Mouse (Mus musculus): Measurements from ENCODE around the gene Gipc2. TPM values are rescaled to one million over a fixed set of nuclear protein-coding genes. Genes with fewer than 3 reads are reported as not detected.

The Gipc2 gene
- total and polyA plus RNA-seq, 2 experiments from 2014 or later = 12.8 to 13.0 TPM

GRCm38 (mm10) chr3:152113496-152113895 is 52.5 kb downstream of the Gipc2 start:
- no peak overlapping the region for H3K4me2 ChIP-seq (ENCODE audit: low read depth, low read length, poor library complexity, severe bottlenecking)
- no peak for ATAC-seq (ENCODE audit: low FRiP score)
- DNase-seq (ENCODE audit: low spot score) = no peak
- 82% methylated on average over 7 of the region's 7 CpGs for WGBS
- H3K4me1 ChIP-seq (ENCODE audit: insufficient read depth, low read length) = no peaks in the 10 kb centered on the region
- H3K4me3 ChIP-seq (ENCODE audit: low read depth, low read length) = no peak overlapping the region
- no peaks in the 10 kb centered on the region for H3K27me3 ChIP-seq (ENCODE audit: insufficient read depth, low read length)
- TF ChIP-seq CTCF (IDR thresholded peaks at IDR 0.05) = no peak
- H3K27ac ChIP-seq (ENCODE audit: low read depth, low read length) = no peak overlapping the region
- no peaks in the 10 kb centered on the region for H3K36me3 ChIP-seq (ENCODE audit: insufficient read depth, low read length)
- H3K9me3 ChIP-seq (ENCODE audit: low read length) = no peaks in the 10 kb centered on the region
- H3K9ac ChIP-seq (replicated peaks; ENCODE audit: low read length, poor library complexity, severe bottlenecking) = no peak overlapping the region

DNA sequence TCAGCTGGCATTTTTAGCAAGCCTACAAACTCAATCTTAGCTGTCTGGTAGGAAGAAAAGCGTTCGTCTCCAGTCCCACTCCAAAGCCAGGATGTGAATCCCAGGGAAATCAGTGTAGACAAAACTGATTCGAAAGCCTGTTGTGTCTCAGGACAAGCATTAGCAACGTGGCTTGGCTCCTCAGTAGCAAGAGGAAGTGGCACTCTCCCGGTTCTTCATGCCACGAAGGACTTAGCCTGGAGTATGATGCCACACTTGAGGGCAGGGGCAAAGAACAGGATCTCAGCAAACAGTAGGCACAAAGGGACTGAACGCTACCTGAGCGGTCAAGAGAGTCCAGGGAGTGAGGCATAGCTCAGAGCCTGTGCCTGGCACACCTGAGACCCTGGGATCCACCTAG is 53.4 kb downstream of the Gipc2 start:
- H3K36me3 ChIP-seq (ENCODE audit: insufficient read depth, low read length) = no peaks in the 10 kb centered on the region
- no peaks in the 10 kb centered on the region for H3K27me3 ChIP-seq (ENCODE audit: insufficient read depth, low read length)
- H3K4me3 ChIP-seq (ENCODE audit: low read depth, low read length) = no peak overlapping the region
- no peak overlapping the region for H3K9ac ChIP-seq (replicated peaks; ENCODE audit: low read length, poor library complexity, severe bottlenecking)
- 90% methylated on average over 8 of the region's 8 CpGs for WGBS
- no peak overlapping the region for H3K27ac ChIP-seq (ENCODE audit: low read depth, low read length)
- H3K4me2 ChIP-seq (ENCODE audit: low read depth, low read length, poor library complexity, severe bottlenecking) = no peak overlapping the region
- no peak for DNase-seq (ENCODE audit: low spot score)
- ATAC-seq (ENCODE audit: low FRiP score) = no peak
- H3K4me1 ChIP-seq (ENCODE audit: insufficient read depth, low read length) = no peaks in the 10 kb centered on the region
- TF ChIP-seq CTCF (IDR thresholded peaks at IDR 0.05) = no peak
- H3K9me3 ChIP-seq (ENCODE audit: low read length) = no peaks in the 10 kb centered on the region

- 0 out of 2 replicates have a peak, but pooled peaks cover 2% of the 10 kb centered on the region for H3K4me1 ChIP-seq (ENCODE audit: insufficient read depth, low read length)
- 70% methylated on average over 4 of the region's 4 CpGs for WGBS
- no peaks in the 10 kb centered on the region for H3K36me3 ChIP-seq (ENCODE audit: insufficient read depth, low read length)
- ATAC-seq (ENCODE audit: low FRiP score) = no peak; the same call in 1 of the 2 replicates
- DNase-seq (ENCODE audit: low spot score) = peak; percentile 33
- H3K9ac ChIP-seq (replicated peaks; ENCODE audit: low read length, poor library complexity, severe bottlenecking) = no peak overlapping the region
- no peaks in the 10 kb centered on the region for H3K27me3 ChIP-seq (ENCODE audit: insufficient read depth, low read length)
- H3K4me3 ChIP-seq (ENCODE audit: low read depth, low read length) = no peak overlapping the region
- no peaks in the 10 kb centered on the region for H3K9me3 ChIP-seq (ENCODE audit: low read length)
- no peak overlapping the region for H3K27ac ChIP-seq (ENCODE audit: low read depth, low read length)
- H3K4me2 ChIP-seq (ENCODE audit: low read depth, low read length, poor library complexity, severe bottlenecking) = no peak overlapping the region
- TF ChIP-seq CTCF (IDR thresholded peaks at IDR 0.05) = no peak
Observed at GRCm38 (mm10) chr3:152111482-152111881, 54.5 kb downstream of the Gipc2 start.

GRCm38 (mm10) chr3:152111081-152111480 is 54.9 kb downstream of the Gipc2 start:
- TF ChIP-seq CTCF (IDR thresholded peaks at IDR 0.05) = peak; percentile 91
- H3K27ac ChIP-seq (ENCODE audit: low read depth, low read length) = no peak overlapping the region
- no peaks in the 10 kb centered on the region for H3K36me3 ChIP-seq (ENCODE audit: insufficient read depth, low read length)
- DNase-seq (ENCODE audit: low spot score) (peak; percentile 84), ATAC-seq (ENCODE audit: low FRiP score) (peak; percentile 25)
- WGBS = 15% methylated on average over 9 of the region's 9 CpGs
- H3K9me3 ChIP-seq (ENCODE audit: low read length) = no peaks in the 10 kb centered on the region
- H3K4me1 ChIP-seq (ENCODE audit: insufficient read depth, low read length) = 0 out of 2 replicates have a peak, but pooled peaks cover 2% of the 10 kb centered on the region
- H3K4me3 ChIP-seq (ENCODE audit: low read depth, low read length) = no peak overlapping the region
- H3K4me2 ChIP-seq (ENCODE audit: low read depth, low read length, poor library complexity, severe bottlenecking) = no peak overlapping the region
- H3K27me3 ChIP-seq (ENCODE audit: insufficient read depth, low read length) = no peaks in the 10 kb centered on the region
- 0 out of 2 replicates have a peak overlapping the region, but pooled peaks have one; percentile 5 for H3K9ac ChIP-seq (replicated peaks; ENCODE audit: low read length, poor library complexity, severe bottlenecking)

DNA sequence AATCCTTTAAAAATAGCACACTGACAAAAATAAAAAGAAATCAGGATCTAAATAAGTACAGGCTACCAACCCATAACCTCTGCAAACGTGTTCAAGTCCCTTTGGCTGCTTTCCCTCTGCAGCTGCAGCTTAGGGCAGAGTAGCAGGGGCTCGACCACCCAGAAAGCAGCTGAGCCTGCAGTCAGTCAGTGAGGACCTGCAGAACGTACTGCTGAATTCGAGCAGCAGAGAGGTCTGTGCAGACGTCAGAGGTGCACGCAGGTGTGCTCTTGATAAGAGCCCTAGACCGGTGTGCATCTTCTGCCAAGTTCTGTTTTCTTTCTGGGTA is 56.8 kb downstream of the Gipc2 start:
- Histone ChIP-seq H3K4me2 (ENCODE audit: low read depth, low read length, poor library complexity, severe bottlenecking) (no peak overlapping the region), H3K27ac (ENCODE audit: low read depth, low read length) (no peak overlapping the region), H3K4me3 (ENCODE audit: low read depth, low read length) (no peak overlapping the region), H3K9me3 (ENCODE audit: low read length) (no peaks in the 10 kb centered on the region), H3K9ac (replicated peaks; ENCODE audit: low read length, poor library complexity, severe bottlenecking) (no peak overlapping the region), H3K27me3 (ENCODE audit: insufficient read depth, low read length) (no peaks in the 10 kb centered on the region), H3K36me3 (ENCODE audit: insufficient read depth, low read length) (no peaks in the 10 kb centered on the region), H3K4me1 (ENCODE audit: insufficient read depth, low read length) (0 out of 2 replicates have a peak, but pooled peaks cover 2% of the 10 kb centered on the region)
- ATAC-seq (ENCODE audit: low FRiP score) = no peak
- no peak for TF ChIP-seq CTCF (IDR thresholded peaks at IDR 0.05)
- WGBS = 44% methylated on average over 7 of the region's 7 CpGs
- DNase-seq (ENCODE audit: low spot score) = no peak

GRCm38 (mm10) chr3:152108560-152109259 is 57.3 kb downstream of the Gipc2 start:
- 15% methylated on average over 3 of the region's 3 CpGs for WGBS
- no peak overlapping the region for H3K27ac ChIP-seq (ENCODE audit: low read depth, low read length)
- no peak for DNase-seq (ENCODE audit: low spot score)

More at GRCm38 (mm10) chr3:152108560-152109259, 57.3 kb downstream of the Gipc2 start:
- no peak overlapping the region for H3K4me3 ChIP-seq (ENCODE audit: low read depth, low read length)
- H3K4me1 ChIP-seq (ENCODE audit: insufficient read depth, low read length) = 0 out of 2 replicates have a peak, but pooled peaks cover 2% of the 10 kb centered on the region
- H3K9ac ChIP-seq (replicated peaks; ENCODE audit: low read length, poor library complexity, severe bottlenecking) = no peak overlapping the region
- ATAC-seq (ENCODE audit: low FRiP score) = no peak
- TF ChIP-seq CTCF (IDR thresholded peaks at IDR 0.05) = no peak
- H3K4me2 ChIP-seq (ENCODE audit: low read depth, low read length, poor library complexity, severe bottlenecking) = no peak overlapping the region
- H3K36me3 ChIP-seq (ENCODE audit: insufficient read depth, low read length) = no peaks in the 10 kb centered on the region
- no peaks in the 10 kb centered on the region for H3K27me3 ChIP-seq (ENCODE audit: insufficient read depth, low read length)
- no peaks in the 10 kb centered on the region for H3K9me3 ChIP-seq (ENCODE audit: low read length)

Measured in midbrain, postnatal 0 days (tissue).